Mouse (Mus musculus) cerebellum, adult 9-10 months (tissue): ENCODE data around the gene Tmem143.
"Not testable (repeated sequence)": the region's sequence is repeated elsewhere in the genome, so short reads cannot be mapped to it uniquely, and the experiment has no call there.

ENCODE experiments used
- DNase-seq: peaks from one replicate; pipeline ENCODE4 v3.0.0; 2022

Tmem143 gene

DNA sequence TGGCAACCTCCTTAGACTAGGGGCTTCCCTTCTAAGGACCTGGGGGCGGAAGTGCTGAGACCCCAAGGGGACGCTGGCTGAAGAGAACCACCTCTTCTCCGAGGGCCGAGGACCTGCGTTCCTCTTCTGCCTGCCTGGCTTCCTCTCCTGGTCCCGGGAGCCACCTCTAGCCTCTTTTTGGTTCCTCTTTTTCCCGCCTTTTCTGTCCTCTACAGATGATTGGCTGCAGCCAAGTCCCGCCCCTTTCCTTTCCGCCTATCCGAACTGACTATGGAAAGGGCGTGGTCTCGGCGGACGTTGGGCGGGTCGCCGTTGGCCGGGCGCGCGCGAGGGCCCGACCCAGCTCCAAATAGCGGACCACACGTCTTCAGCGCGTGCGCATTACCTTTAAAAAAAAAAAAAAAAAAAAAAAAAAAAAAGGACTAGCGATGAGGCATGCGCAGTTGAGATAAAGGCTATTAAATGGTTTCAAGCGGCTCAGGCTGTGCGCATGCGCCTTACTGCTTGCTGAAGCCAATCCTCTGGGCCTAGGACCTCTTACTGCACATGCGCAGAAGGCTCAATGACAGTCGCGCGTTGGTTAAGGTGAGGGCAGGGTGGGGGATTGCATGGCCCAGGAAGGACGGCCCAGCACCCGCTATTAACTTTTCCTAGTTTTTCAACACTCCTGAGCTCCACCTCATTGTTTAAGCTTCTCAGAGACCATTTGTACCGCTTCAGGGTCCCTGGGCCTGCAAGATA is at the start of gene Tmem143, which contains the start of gene Syngr4:
Gene Tmem143, plus strand, starts transcription at position 425 of the 741 bp plus-strand sequence.
Gene Syngr4, minus strand, starts transcription at position 198 of the 741 bp plus-strand sequence.
- DNase-seq: peak; percentile 98

DNA sequence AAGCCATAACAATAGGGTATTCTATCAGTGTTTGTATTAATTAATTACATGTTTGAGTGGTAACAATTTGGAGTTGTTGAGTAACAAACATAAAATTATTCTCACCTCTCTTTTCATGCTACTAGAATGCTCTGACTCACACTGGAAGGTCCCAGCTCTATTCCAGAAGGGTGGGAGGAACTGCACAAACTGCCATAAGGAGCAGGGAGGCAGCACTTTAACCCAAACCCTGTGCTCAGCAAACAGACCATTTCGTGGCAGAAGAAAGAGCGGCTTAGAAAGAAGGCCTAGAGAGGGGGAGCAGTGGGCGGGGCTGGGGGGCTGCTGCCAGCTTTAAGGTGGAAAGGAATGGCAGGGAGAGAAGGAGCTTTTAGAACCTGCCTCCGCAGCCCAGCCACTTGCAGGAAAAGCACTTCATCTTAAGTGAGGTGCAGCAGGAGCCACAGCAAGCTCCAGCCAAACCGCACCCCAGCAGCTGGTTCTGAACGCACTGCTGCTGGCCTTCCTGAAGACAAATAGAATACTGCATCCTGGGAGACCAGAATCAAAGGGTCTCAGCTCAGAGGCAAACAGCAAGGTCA is 48.2 kb upstream of the Tmem143 start:
- DNase-seq: no peak

DNA sequence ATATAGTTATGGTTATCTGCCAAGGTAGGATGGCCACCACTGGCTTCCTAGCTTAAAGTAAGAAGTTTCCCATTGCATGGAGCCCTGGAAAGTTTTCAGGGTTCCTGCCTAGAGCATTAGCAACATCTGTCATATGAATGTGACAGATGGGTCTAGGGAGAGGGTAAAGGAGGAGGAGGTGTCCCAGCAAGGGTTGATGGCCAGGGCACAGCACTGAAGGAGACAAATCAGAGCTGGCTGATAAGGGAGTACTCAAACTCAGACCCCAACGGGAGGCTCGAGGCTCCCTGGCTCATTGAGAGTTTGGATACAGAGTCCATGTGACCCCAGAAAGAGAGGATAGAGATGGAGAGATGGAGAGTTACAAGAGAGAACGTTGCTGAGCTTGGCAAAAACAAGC is 46.1 kb upstream of the Tmem143 start:
- DNase-seq: no peak

DNA sequence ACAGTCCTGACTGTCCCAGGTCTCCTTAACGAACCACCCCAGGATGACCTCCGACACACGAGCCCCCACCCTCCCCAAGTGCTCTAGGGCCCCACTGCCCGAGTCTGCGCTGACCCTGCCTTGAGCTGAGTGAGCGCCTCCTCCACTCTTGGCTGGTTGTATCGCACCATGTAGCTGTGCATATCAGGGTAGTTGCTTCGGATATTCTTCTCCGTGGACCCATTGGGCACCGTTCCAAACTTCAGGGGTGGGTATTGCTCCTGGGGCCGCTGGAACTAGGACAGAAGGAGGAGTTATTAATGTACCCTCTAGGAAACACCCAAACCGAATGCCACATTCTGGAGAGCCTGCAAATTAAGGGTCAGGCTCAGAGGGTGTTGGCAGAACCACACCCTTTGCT is 43.7 kb upstream of the Tmem143 start:
- no peak for DNase-seq

DNA sequence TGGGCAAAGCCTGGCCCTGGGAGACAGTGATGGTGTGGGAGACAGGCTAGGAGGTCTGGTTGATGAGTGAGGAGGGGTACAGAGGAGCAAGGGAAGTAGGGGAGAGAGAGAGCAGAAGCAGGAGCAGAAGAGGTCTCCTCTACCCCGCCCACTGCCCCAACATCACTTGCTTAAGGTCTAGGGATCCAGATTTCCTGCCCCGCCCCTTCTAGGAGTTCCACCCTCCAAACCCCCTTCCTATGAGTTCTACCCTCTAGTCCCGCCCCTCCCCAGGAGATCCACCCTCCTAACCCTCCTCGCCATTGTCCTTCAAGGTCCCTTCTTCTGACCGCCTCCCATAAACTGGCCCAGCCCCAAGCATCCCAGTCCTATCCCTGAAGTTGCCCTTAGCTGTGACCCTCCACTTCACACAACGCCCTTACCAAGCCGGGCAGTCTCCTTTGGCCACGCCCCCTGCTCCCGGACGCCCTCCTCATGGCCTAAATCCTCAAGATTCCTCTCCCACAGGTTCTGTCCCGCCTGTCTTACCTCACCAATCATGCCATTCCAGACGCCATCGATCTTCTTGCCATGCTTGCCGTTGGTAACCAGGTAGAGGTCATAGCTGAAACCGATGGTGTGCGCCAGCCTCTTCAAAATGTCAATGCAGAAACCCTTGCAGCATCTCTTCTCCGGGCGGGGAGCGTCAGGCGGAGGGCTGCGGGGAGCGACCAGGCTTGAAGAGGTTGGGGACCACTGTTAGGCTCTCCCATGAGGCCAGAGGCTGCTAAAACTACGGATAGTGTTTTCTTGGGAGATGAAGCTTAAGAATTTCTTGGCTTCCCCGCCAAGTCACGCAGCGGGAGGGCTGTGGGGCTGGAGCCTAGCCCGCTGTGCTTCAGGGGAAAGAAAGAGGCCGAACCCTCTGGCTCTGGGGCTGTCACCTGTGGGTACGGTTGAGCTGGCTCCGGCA is 39.5 kb upstream of the Tmem143 start:
- DNase-seq: peak; percentile 77

DNA sequence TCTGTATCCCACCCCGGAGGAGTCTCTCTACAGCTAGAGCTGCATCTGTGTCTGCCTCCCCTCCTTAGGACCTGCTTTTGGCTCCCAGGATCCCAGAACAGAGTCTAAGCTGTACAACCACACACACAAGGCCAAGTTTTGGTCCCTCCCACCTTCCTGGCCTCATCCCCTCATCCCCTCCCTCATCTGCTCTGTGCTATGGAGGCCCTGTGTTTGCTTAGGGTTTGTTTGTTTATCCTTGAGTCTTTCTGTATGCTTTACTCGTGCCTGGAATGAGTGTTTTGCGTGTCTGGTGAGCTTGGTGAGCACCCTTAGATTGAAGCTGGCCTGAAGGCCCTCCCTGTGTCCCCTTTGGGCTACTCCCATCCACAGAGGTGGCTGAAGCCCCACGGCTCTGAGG is 37.7 kb upstream of the Tmem143 start:
- DNase-seq: no peak

DNA sequence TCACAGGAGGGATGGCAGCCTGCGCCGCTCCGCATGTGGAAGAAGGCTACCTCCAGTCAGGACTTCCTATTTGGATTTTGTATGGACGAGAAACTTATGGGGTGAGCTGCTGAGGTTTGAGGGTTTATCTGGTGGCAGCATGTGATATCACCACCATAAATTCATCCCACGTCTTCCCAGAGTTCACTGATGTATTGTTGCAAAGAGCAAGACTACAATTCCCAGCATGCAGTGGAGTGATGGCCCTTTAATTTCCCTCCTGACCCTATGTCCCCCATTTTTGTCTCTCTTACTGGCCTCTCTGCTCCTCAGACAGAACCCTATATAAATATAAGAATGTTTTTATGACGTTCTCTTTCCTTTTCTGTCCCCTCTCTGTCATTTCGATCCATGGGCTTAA is 33.9 kb upstream of the Tmem143 start:
- DNase-seq: no peak

DNA sequence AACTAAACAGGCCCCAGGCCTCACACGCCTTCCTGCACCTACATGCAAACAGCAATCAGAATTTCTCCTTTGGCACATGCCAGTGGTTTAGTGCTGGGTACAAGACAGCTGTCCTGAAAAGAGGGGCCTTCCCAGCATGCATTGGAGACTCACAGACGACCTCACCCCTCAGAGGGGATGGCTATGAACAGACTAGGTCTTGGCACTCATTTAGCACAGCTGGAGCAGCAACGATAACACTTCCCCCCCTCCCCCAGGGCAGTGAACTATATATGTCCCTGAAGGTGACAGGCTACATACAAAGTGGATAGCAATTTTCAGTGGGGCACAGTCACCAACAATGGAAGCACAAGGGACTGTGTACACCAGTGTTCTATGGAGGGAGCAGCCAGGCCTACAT is 32.3 kb upstream of the Tmem143 start:
- DNase-seq: no peak

DNA sequence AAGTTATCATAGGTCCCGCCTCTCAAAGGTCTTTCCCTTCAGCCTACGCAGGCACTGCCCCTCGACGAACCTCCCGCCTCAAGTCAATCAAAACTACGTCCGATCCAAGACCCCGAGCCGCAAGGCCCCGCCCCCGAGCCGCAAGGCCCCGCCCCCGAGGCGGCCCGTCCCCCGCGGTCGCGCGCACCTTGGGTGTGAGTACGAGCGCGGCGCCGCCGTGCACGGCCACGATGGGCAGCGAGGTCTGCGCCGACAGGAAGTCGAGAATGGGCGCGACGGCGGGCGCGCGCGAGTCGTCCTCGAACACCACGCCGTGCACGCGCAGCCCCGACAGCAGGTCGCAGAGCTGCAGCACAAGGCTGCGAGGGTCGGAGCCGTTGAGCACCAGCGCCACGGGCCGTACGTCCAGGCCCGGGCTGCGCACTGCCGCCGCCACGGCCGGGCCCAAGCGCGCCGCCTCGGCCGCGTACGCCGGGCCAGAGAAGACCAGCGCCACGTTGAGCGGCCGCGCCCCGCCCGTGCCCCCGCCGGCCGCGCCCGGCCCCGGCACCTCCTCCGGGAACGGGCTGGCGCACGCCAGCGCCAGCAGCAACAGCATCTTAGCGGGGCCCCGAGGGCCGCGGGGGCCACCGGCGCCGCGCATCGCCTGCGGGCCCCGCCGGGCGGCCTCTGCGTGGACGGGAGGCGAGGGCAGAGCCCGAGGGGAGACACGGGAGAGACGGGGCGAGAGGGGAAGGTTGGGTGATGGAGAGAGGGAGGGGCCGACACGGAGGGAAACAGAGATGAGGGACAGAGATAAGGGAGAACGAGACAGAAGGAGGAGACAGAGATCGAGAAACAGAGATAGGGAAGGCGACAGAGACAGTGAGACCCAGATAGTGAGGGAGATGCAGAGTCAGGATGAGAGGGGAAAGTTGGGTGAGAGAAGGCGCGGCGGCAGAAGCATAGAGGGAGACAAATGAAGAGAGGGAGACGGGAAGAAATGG is 30.5 kb upstream of the Tmem143 start:
- peak; percentile 65 for DNase-seq

DNA sequence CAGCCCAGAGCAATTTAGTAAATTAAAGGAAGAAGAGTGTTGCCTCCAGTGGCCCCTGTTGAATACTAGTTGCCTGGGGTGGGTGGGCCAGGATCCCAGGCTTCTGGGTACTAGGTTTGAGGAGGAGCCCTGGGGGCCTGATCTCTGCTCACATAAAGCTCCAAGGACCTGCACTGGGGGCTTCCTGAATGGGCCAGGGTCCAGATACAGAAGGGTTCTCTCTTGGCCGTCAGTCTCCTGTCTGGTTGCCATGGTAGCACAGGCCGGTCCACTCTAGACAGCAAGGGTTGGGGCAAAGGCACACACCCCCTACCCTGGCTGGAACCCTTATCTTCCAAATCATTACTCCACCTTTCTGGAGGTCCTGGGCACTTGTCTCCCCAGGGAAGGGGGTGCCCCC is 28.9 kb upstream of the Tmem143 start:
- no peak for DNase-seq

DNA sequence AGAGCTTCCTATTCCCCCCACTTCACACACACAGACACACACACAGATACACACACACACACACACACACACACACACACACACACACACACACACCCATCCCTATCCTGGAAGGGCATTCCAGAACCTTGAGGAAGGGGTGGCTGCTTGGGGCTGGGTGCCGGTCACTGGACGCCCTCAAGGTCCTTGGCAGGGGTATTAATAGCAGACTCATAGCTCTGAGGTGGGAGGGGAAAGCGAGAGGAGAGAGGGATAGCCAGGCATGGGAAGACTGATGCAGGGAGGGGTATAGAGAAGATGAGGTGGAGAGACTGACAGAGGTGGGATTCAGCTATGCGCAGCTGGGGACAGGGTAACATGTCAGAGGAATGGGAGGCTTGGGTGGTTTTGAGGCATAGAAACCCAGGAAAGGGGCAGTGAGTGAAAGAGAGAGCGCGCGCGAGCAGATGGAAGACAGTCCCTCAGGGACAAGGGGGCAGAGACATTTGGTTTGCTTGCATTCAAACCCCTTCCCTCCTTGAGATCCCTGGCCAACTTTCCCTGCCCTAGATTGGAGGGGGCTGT is 27.6 kb upstream of the Tmem143 start:
- no peak for DNase-seq

DNA sequence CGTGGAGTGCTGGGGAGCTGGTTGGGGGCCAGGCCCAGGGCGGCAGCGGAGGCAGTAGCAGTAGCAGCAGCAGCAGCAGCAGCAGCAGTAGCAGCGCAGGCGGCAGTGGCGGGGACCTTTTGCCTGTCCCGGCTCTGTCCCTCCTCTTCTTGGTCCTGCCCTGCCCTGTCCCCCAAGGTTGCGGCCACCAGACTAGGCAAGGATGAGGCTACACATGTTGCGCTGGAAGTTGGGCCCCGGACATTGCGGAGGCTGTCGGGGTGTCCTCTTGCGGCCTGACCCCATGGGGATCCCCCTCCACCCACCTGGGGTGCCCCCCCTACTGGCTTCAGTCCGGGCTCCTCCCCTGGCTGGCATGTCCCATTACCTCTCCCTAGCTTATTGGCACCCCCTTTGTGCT is 27.0 kb upstream of the Tmem143 start:
- DNase-seq: no peak

DNA sequence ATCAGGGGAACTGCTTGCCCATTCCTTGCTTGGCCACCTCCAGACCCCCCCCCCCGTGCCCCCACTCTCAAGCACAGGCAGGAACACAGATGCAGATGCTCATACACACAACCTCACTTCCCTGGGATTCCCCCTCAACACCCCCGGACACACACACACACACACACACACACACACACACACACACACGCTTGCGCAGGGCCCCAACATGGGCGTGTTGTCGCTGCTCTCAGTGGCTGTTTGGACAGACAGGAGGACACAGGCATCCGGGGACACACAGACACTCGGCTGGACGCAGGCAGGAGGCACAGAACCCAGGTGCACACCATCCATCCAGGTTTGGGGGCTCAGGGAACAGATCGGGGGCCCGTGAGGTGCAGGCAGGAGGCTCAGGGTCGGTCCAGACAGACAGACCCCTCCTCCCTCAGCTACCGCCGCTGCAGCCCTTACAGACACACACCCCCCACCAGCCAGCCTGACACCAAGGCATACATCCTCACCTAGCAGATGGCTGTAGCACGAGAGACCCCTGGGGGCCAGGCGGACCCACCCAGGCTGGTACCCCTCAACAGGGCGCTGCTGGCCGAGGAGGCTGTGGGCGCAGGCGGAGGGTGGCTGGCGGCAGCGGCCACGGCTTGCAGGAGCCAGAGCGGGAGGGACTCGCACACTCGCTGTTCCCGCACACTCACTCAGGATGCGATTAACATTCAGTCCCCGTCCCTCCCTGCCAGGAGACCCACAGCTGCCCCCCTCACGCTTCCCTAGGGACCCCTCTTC is 26.3 kb upstream of the Tmem143 start:
- no peak for DNase-seq

DNA sequence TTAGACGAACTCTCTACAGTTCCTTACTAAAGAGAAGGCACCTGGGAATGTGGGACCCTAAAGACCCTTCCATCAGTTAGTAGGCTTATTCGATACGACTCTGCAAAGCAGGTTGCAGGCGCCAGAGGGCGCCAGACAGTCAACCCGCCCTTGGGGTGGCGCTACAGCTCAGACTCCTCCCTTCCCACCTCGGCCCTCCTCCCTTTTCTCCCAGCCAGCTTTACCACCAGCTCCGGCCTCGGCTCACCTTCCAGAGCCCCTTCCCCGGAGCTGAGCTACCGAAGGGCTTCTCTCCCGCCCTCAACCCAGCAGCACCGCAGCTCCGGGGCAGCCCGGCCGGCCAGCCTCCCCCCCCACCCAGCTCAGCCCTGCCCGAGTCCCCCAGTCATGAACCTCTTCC is 24.1 kb upstream of the Tmem143 start, which contains the start of gene Kdelr1:
Gene Kdelr1, plus strand, starts transcription at position 149 of the 400 bp plus-strand sequence.
- peak; percentile 89 for DNase-seq

DNA sequence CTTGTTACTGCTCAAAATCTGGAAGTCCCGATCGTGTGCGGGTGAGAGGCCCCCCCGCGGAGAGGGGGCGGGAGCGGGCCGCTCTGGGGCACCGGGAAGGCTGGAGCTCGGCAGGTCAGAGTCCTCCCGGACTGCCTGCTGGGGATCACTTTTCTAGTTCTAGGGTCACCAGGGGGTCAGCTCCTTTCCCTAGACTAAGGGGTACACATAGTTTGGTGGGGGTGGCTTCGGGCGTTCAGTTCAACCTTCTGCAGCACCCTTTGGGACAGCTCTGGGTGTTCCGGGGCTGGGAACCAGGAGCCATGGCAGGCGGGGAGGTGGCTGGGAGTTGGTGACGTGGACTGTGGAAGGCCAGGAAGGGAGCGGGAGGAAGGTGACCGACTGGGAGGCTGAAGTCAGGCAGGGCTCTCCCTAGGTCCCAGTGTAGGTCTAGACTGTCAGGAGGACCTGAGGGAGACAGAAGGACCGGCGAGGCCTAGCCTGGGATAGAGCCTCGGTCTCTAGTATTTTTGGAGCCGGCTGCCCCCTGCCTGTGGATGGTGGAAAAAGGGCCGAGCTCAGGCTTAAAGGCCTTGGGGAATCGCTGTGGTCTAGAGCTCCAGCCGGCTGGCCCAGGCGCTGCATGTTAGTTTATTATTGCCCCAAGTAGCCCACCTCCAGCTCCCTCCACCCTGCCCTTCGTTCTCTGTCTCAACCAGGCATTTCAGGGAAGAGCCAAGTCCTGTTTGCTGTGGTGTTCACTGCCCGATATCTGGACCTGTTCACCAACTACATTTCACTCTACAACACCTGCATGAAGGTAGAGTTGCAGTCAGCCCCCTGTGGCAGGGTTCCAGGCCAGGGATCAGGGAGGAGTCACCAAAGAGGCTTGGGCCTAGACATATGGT is 23.4 kb upstream of the Tmem143 start:
- peak; percentile 65 for DNase-seq

DNA sequence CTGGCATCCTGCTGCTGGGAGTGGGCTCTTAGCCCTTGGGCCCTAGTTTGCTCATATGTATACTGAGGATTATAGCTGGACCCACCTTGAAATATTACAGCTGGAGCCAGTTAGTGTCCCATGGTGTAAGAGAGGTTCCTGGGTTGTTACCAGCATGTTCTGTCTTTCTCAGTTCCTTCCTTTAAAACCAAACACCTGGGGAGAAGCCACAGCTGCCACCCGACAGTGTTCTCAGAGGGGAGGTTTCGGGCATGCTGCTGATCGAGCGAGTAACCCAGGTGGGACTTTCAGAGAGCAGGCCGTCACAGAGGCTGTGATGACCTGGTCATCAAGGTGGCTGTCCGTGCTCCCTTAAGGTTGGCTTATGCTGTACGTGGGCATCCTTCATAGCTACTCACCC is 19.8 kb upstream of the Tmem143 start:
- DNase-seq: no peak

DNA sequence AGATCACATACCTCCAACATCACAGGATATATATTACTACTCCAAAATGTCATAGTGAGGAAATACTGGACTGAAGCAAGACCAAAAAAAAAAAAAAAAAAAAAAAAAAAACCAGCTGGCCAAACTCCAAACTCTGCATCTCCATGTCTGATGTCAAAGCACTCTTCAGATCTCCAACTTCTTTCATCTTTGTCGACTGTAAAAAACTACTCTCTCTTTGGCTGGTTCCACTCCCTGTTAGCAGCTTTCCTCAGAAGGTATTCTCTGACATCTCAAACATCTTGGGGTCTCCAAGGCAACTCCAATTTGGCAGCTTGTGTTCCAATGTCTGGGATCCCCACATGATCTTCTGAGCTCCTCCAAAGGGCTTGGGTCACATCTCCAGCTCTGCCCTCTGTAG is 18.5 kb upstream of the Tmem143 start, which contains the start of gene Grin2d:
Gene Grin2d, minus strand, starts transcription at position 101 of the 400 bp plus-strand sequence.
- DNase-seq: not testable (repeated sequence)

DNA sequence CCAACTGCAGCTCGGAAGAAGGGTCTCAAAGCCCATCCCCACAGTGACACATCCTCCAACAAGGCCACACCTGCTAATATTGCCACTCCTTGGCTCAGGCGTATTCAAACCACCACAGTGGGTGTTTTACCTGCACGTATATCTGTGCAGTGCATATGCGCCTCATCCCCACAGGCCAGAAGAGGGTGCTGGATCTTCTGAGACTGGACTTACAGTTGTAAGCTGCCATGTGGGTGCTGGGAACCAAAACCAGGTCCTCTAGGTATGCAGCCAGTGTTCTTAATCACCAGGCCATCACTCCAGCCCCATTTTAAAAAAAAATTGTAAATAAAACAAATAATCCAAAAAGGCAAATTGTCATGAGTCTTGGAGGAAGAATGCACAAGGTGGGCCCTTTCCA is 16.2 kb upstream of the Tmem143 start:
- no peak for DNase-seq

DNA sequence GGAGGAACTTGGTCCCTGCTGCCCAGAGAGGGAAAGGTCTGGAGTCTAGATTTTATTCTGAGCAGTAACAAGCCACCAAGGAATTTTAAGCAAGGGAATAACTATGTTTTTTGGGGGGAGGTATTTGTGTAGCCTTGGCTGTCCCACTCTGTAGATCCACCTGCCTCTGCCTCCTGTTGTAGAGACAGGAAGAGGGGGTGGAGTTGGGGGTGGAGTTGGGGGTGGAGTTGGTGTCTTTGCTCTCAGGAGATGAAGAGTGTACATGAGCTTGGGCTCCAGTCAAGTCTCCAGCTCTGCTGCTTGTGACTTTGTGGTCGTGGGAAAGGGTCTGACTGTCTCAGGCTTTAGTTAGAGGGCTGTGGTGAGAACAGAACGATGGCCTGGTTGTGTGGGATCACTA is 15.7 kb upstream of the Tmem143 start:
- DNase-seq: no peak

DNA sequence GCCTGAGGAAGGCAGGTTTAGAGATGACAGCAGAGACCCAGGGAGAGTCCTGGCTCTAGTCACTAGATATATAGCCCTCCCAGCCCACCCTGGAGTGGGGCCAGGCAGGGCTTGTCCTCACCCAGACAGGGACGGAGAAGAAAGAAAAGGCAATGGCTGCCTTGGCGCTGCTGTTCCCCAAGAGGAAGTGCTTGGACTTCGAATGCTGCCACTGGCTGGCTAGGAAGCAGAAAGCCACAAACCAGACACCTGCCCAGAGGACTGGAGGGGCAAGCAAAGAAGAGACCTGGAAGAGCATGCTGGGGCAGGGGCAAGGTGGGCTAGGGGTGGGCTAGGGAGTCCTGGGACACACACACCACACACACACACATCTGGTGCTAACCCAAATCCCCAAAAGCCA is 9.5 kb upstream of the Tmem143 start:
- no peak for DNase-seq
